Mouse (Mus musculus): ENCODE data around the gene Fam189a2.

- no peak for TF ChIP-seq CTCF (IDR thresholded peaks at IDR 0.05; ENCODE audit: extremely low read depth, insufficient read length, insufficient replicate concordance, low read depth, low read length)
- no peak for TF ChIP-seq POLR2A (IDR thresholded peaks at IDR 0.05; ENCODE audit: low read depth, low read length)
Measured at GRCm38 (mm10) chr19:24018396-24018795, 12.4 kb downstream of the Fam189a2 start.
